Mouse (Mus musculus): ENCODE data around the gene Aig1. TPM values are rescaled to one million over a fixed set of nuclear protein-coding genes. Genes with fewer than 3 reads are reported as not detected.
A peak's percentile ranks its signal among the peaks of the same experiment; 100 is the strongest.
"Not testable (repeated sequence)": the region's sequence is repeated elsewhere in the genome, so short reads cannot be mapped to it uniquely, and the experiment has no call there.

Aig1 gene
- polyA plus RNA-seq (2016; fragmentation: Nextera tagmentation; extraction: Ambion mirVana) = 46.1 and 48.8 TPM in 2 replicates

- peak; percentile 95 for ATAC-seq (ENCODE audit: low FRiP score, low read depth)
- Histone ChIP-seq H3K36me3 (no peaks in the 10 kb centered on the region), H3K4me2 (replicated peaks) (peak within 1 kb of the TSS; percentile 83), H3K27me3 (replicated peaks) (no peaks in the 10 kb centered on the region), H3K27ac (peak within 1 kb of the TSS; percentile 26; the same call in 1 of the 2 replicates), H3K4me3 (peak within 1 kb of the TSS; percentile 76), H3K4me1 (peaks cover 5% of the 10 kb centered on the region; the same call in 1 of the 2 replicates), H3K9me3 (no peaks in the 10 kb centered on the region), H3K9ac (peak within 1 kb of the TSS; percentile 82)
- 3% methylated on average over 65 of the region's 77 CpGs for WGBS
These were observed at the start of gene Aig1 for GRCm38 (mm10) chr10:13868371-13869321. Gene Aig1, minus strand, starts transcription at chr10:13868980.

GRCm38 (mm10) chr10:13916645-13917342, 48.0 kb upstream of the Aig1 start:
- H3K4me1 ChIP-seq = peaks cover 5% of the 10 kb centered on the region; the same call in 1 of the 2 replicates
- H3K27me3 ChIP-seq (replicated peaks) = no peaks in the 10 kb centered on the region
- no peak overlapping the region for H3K9ac ChIP-seq
- H3K4me3 ChIP-seq = no peak overlapping the region
- no peaks in the 10 kb centered on the region for H3K9me3 ChIP-seq
- WGBS = 36% methylated on average over 12 of the region's 12 CpGs
- peak overlapping the region; percentile 25; the same call in 1 of the 2 replicates for H3K4me2 ChIP-seq (replicated peaks)
- no peak overlapping the region for H3K27ac ChIP-seq
- ATAC-seq (ENCODE audit: low FRiP score, low read depth) = peak; percentile 88
- H3K36me3 ChIP-seq = no peaks in the 10 kb centered on the region

GRCm38 (mm10) chr10:13915211-13915610, 46.4 kb upstream of the Aig1 start:
- Histone ChIP-seq H3K4me2 (replicated peaks) (no peak overlapping the region), H3K27me3 (replicated peaks) (no peaks in the 10 kb centered on the region), H3K9me3 (no peaks in the 10 kb centered on the region), H3K4me1 (peaks cover 5% of the 10 kb centered on the region; the same call in 1 of the 2 replicates), H3K4me3 (no peak overlapping the region), H3K27ac (no peak overlapping the region), H3K36me3 (no peaks in the 10 kb centered on the region), H3K9ac (no peak overlapping the region)
- 88% methylated on average over 3 of the region's 3 CpGs for WGBS
- no peak for ATAC-seq (ENCODE audit: low FRiP score, low read depth)

GRCm38 (mm10) chr10:13913689-13914088, 44.9 kb upstream of the Aig1 start:
- H3K27me3 ChIP-seq (replicated peaks) = no peaks in the 10 kb centered on the region
- H3K36me3 ChIP-seq = no peaks in the 10 kb centered on the region

GRCm38 (mm10) chr10:13906261-13906741, 37.5 kb upstream of the Aig1 start:
- H3K27ac ChIP-seq = no peak overlapping the region
- 81% methylated on average over 8 of the region's 8 CpGs for WGBS
- no peaks in the 10 kb centered on the region for H3K27me3 ChIP-seq (replicated peaks)
- H3K4me2 ChIP-seq (replicated peaks) = no peak overlapping the region
- no peak overlapping the region for H3K9ac ChIP-seq
- no peak overlapping the region for H3K4me3 ChIP-seq
- 0 out of 2 replicates have a peak, but pooled peaks cover 6% of the 10 kb centered on the region for H3K9me3 ChIP-seq
- no peak for ATAC-seq (ENCODE audit: low FRiP score, low read depth)
- no peaks in the 10 kb centered on the region for H3K4me1 ChIP-seq
- H3K36me3 ChIP-seq = no peaks in the 10 kb centered on the region

More at GRCm38 (mm10) chr10:13913689-13914088, 44.9 kb upstream of the Aig1 start:
- Histone ChIP-seq H3K4me2 (replicated peaks) (no peak overlapping the region), H3K4me1 (peaks cover 5% of the 10 kb centered on the region; the same call in 1 of the 2 replicates), H3K27ac (no peak overlapping the region), H3K9me3 (0 out of 2 replicates have a peak, but pooled peaks cover under 1% of the 10 kb centered on the region), H3K9ac (no peak overlapping the region), H3K4me3 (no peak overlapping the region)
- ATAC-seq (ENCODE audit: low FRiP score, low read depth) = no peak

- Histone ChIP-seq H3K9me3 (0 out of 2 replicates have a peak, but pooled peaks cover 6% of the 10 kb centered on the region), H3K27ac (no peak overlapping the region), H3K9ac (no peak overlapping the region), H3K27me3 (replicated peaks) (no peaks in the 10 kb centered on the region), H3K4me3 (no peak overlapping the region), H3K36me3 (no peaks in the 10 kb centered on the region), H3K4me1 (no peaks in the 10 kb centered on the region), H3K4me2 (replicated peaks) (no peak overlapping the region)
- no peak for ATAC-seq (ENCODE audit: low FRiP score, low read depth)
- WGBS = 94% methylated on average over 9 of the region's 9 CpGs
These were observed 36.8 kb upstream of the Aig1 start for GRCm38 (mm10) chr10:13905618-13906017.

GRCm38 (mm10) chr10:13892762-13893161, 24.0 kb upstream of the Aig1 start:
- not testable (repeated sequence) for H3K4me3 ChIP-seq; H3K36me3 ChIP-seq; ATAC-seq (ENCODE audit: low FRiP score, low read depth); H3K27ac ChIP-seq; H3K9me3 ChIP-seq; H3K4me1 ChIP-seq; H3K4me2 ChIP-seq (replicated peaks); H3K9ac ChIP-seq; H3K27me3 ChIP-seq (replicated peaks)
- 86% methylated on average over 7 of the region's 7 CpGs for WGBS

GRCm38 (mm10) chr10:13882975-13883875, 14.4 kb upstream of the Aig1 start:
- 70% methylated on average over 10 of the region's 10 CpGs for WGBS
- ATAC-seq (ENCODE audit: low FRiP score, low read depth) = no peak

GRCm38 (mm10) chr10:13882490-13882889, 13.7 kb upstream of the Aig1 start:
- Histone ChIP-seq H3K4me1 (no peaks in the 10 kb centered on the region), H3K36me3 (no peaks in the 10 kb centered on the region), H3K9me3 (no peaks in the 10 kb centered on the region), H3K4me2 (replicated peaks) (no peak overlapping the region), H3K4me3 (no peak overlapping the region), H3K9ac (no peak overlapping the region), H3K27ac (no peak overlapping the region), H3K27me3 (replicated peaks) (no peaks in the 10 kb centered on the region)
- ATAC-seq (ENCODE audit: low FRiP score, low read depth) = no peak
- WGBS = 76% methylated on average over 9 of the region's 9 CpGs

More at GRCm38 (mm10) chr10:13882975-13883875, 14.4 kb upstream of the Aig1 start:
- Histone ChIP-seq H3K36me3 (no peaks in the 10 kb centered on the region), H3K9me3 (no peaks in the 10 kb centered on the region), H3K27me3 (replicated peaks) (no peaks in the 10 kb centered on the region), H3K4me3 (no peak overlapping the region), H3K9ac (no peak overlapping the region), H3K4me1 (no peaks in the 10 kb centered on the region), H3K27ac (no peak overlapping the region), H3K4me2 (replicated peaks) (no peak overlapping the region)

GRCm38 (mm10) chr10:13878696-13879095, 9.9 kb upstream of the Aig1 start:
- Histone ChIP-seq H3K9me3 (no peaks in the 10 kb centered on the region), H3K27me3 (replicated peaks) (no peaks in the 10 kb centered on the region), H3K27ac (no peak overlapping the region), H3K36me3 (no peaks in the 10 kb centered on the region), H3K4me1 (no peaks in the 10 kb centered on the region), H3K9ac (no peak overlapping the region), H3K4me2 (replicated peaks) (no peak overlapping the region), H3K4me3 (no peak overlapping the region)
- ATAC-seq (ENCODE audit: low FRiP score, low read depth) = no peak
- 87% methylated on average over 4 of the region's 4 CpGs for whole genome bisulfite sequencing

- H3K4me3 ChIP-seq = no peak overlapping the region
- no peaks in the 10 kb centered on the region for H3K9me3 ChIP-seq
- no peaks in the 10 kb centered on the region for H3K36me3 ChIP-seq
- no peak overlapping the region for H3K9ac ChIP-seq
- no peaks in the 10 kb centered on the region for H3K27me3 ChIP-seq (replicated peaks)
- no peaks in the 10 kb centered on the region for H3K4me1 ChIP-seq
- ATAC-seq (ENCODE audit: low FRiP score, low read depth) = no peak
- WGBS = 85% methylated on average over 4 of the region's 4 CpGs
- no peak overlapping the region for H3K4me2 ChIP-seq (replicated peaks)
- no peak overlapping the region for H3K27ac ChIP-seq
These were observed 6.2 kb upstream of the Aig1 start for GRCm38 (mm10) chr10:13875038-13875420.
